Mouse (Mus musculus) retina, postnatal 1 day (tissue): ENCODE data around the gene Man1c1.
A peak's percentile ranks its signal among the peaks of the same experiment; 100 is the strongest.

ENCODE experiments used
- DNase-seq: peaks from one replicate; pipeline ENCODE4 v3.0.0-alpha.2; 2012

Man1c1 gene

DNA sequence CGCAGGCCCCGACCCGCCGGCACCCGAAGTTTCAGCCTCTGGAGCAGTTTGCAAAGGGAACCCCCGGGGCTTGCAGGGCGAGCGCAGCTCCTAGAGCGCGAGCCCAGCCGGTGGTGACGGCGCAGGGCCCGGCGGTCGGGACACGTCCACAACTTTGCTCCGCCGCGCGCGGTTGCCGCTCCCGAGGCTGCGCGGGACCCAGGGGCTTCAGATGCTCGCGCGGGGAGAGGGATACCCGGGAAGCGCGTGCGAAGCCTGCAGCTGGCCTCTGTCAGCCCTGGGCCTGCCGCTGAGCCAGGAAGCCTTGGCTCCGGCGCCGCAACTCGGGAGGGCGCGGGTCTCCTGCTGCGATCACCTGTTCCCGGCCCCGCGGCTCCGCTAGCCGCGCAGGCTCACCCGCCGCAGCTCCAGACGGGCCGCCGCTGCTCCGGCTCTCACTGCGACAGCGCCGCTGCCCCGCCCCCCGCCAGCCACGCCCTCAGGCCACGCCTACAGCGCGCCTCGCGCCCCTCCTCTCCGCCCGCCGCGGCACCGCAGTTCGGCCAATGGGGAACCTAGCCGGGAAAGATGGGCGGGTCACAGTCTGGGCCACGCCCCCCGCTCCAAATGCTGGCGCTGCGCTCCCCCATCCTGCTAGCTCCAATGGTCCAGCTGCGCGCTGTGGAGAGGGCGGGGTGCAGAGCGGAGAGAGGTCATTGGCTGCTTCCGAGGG, at the start of gene Man1c1:
Man1c1 (minus strand) TSS at position 456 of the 712 bp plus-strand sequence.
- peak; percentile 98 for DNase-seq

DNA sequence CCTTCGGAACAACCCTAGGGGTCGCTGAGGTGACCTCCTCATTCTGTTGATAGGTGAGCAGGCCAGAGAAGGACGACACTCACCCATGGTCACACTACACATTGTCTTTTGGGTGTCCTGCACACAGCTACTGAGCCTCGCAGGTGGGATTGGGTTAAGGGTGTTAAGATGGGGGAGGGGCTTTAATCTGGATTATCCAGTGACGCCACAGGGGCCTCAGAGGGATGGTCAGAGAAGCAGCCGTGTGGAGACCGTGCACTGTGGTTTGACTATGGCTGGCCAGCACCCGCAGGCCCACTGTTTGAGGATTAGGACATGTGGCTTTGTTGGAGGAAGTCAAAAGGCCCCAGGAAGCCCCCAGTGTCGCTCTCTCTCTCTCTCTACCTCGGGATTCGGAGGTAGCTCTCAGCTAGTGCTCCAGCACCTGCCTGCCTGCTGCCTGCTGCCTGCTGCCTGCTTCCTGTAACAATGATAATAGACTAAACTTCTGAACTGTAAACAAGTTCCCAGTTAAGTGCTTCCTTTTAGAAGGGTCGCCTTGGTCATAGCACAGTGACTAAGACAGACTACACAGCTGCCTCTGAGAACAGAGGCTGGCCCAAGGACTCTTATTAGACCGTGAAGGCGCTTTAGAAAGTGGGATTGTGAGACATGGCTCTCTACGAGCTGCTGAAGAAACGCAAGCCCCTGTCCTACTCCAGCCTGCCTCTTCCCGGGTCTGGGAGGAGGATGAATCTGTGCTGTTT, 49.6 kb upstream of the Man1c1 start:
- peak; percentile 59 for DNase-seq

DNA sequence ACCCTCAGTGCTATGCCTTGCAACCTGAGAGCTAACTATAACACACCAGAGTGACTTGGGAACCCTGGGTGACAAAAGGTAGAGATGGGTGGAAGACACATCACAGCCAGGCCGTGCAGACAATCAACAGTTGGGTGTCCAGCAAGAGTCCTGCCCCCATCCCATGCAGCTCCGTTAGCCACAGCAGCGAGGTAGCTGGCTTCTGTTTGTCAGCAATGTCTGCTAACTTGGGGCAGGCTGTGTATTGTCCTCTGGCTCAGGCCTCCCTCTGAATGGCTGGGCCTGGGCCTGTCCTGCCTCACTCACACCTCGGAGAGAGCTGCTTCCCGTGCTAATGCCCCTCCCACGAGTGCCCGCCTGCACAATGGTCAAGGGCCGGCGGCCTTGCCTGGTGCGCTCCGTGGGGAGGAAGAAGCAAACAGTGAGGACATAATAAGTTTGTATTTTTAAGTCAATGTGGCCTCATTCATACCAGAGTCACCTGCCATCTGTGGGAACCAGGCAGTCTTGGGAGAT, 48.9 kb upstream of the Man1c1 start:
- no peak for DNase-seq

DNA sequence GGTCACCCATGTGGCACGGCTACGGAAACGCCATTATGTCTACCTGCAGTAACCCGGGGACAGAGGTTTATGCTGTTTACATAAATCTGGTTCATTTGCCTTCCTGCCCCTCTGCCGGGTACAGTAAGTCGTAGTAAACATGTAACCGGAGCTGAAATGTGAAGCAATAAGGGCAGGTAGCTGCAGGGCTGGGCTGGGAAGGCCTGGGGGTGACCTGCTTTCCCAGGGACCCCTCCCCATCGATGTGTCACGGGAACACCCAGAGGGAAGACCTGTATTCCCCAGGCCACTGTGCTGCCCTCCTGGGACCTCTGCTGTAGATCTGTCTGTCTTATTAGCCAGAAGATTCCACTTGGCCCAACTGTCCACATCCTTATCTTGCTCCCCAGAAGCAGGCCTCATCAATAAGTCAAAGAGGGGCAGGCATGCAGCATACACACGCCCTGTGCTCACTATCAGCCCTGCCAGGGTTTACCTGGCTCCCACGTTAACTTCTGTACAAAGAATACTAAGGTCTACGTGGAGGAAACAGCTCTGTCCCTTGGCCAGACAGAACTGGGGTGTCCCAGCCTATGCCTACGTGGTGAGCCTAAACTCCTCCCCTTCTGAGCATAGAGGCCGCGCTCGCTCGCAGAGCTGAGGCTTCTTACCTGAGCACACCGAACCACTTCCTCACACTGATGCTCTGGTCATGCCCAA, 47.7 kb upstream of the Man1c1 start:
- no peak for DNase-seq

DNA sequence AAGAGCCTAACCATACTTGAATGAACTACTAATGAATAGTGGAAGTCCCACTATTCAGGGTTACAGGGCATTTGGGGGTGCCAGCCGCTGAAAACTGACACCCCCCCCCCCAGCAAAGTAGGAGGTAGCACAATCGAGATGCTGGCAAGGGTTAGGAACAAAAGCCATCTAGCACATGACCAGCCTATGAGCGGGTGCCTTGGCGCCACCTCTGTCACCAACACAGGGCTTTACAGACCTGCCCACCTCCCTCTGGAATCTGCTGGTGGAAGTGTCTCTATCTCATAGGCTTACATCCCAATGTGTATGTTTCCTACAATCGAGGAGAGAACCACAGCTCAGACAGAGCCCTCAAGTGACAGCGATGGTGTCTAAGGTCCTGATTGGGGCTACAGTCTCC, 46.7 kb upstream of the Man1c1 start:
- no peak for DNase-seq

DNA sequence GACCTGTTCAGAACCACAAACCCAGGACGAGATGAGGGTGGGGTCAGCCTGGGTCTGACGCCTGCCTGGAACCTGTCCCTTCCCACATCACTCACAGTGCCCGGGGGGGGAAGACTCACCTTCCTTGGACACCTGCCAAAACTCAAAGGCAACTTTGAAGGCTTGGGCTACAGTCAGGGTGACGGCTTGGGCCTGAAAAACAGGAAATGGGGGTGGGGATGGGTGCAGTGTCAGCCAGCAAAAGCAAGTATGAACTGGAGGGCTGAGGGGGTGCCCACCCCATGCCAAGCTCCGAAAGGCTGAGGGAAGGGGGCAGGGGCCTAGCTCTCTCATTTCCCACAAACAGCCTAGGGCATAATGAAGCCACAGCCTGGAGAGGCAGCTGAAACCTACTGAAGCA, 46.2 kb upstream of the Man1c1 start:
- DNase-seq, result no peak

DNA sequence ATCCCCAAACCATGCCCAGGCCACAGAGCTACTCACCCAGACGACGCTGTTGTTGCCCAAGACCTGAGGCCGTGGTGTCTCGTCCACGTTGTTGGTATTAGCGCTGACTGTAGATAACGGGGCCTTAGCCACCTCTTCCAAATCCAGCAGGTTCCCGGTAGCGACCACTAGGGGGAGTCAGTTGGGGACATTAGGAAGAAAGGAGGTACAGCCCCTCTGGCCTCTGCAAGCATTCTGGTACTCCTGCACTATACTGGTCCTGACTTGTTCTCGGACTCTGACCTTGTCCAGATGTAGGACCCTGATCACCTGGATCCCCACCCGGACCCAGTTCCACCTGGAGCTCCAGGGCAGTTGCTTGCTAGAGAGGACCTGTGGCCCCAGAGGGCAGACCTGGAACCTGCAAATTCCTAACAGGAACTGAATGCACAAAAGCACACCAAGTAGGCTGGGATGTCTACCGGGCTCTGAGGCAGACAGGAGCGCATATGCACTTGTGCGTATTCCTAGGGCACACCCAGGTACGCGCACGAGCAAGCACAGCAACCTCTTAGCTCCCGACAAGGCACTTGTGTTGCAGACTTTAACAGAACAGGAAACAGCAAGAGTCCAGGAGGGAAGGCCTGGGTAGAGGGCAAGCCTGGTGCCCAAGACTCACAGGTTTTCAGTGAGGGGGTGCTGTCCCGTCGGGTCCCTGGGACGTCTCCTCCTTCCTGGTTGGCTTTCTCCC, 45.4 kb upstream of the Man1c1 start:
- peak; percentile 39 for DNase-seq

DNA sequence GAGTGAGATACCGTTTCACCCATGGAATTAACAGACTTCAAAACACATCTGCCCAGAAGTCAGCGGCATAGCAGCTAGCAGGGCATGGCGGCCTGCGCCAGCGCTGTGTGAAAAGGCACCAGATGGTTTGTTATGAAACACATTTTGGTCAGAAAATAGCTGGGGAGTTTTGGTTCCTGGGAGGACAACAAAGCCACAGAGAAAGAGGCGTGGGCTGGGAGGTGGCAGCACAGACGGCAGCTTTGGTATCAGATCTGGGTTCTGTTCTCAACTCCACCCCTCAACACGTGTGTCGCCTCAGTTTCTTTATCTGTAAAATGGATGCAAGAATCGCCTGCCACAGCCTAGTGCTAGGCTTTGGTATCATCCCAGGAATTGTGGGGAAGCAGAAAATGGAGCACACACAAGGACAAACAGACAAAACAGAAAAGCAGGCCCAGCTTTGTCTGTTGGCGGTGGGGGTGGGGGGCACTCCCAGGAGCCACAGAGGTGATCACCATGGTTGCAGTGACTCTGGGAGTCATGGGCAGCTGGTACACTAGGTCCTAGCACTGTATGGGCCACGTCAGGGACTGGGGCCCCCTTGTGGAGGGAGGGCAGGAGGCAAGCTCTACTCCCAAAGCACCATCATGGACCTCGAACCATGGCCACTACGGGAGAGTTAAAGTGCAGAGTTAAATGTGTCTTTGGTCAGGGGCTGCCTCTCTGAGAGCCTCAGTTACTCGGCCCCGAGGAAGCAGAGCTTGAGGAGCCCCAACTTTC, 42.0 kb upstream of the Man1c1 start:
- peak; percentile 23 for DNase-seq

DNA sequence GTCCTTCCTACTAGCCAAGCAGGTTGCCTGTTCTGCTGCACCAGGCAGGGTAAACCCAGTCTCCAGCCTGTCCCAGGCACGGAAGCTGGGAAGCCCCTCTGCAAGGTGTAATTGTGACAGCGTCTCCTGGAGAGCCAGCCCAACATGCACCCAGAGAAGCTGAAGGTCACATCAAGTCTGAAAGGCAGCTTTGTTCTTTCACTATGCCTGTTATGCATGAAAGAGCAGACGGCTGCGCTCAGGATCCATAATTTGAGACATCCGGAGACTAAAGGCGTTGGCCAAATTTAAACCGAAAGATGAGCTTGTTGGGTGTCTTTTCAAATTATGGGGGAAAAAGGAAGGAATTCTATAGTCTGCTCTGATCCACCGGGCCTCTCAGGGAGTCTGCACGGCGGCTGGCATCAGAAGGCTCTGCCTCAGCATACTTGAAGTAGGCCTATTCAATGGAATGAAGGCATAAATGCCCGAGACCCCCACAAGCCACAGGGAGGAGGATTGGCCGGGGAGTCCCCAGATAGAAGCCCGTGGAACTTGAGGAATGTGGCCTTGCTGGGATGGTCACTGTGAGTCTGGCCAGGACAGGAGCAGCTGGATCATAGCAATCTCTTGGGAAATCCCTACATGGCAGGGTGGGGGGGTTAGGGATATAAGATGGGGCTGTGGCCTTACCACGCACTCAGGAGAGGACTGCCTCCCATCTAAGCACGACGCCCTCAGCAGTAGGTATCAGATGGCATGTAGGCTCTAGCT, 40.0 kb upstream of the Man1c1 start:
- peak; percentile 52 for DNase-seq

DNA sequence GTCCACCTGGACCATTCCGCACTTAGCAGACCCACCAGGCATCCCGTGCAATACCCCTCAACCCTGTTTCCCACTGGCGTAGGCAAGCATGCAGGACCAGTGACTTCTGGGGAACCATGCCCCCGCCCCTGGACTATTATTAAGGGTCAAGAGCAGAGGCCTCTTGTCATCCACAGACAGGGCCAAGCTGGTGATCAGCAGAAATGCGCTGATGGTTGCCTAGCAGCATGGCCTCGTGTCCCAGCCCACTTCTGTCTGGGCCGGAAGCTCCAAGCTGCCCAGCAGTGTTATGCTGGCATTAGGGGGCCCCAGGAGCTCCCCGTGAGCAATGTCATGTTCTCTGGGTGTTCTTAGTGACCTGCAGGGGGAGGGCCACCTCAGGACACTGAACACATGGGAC, 37.9 kb upstream of the Man1c1 start:
- DNase-seq, result peak; percentile 44

DNA sequence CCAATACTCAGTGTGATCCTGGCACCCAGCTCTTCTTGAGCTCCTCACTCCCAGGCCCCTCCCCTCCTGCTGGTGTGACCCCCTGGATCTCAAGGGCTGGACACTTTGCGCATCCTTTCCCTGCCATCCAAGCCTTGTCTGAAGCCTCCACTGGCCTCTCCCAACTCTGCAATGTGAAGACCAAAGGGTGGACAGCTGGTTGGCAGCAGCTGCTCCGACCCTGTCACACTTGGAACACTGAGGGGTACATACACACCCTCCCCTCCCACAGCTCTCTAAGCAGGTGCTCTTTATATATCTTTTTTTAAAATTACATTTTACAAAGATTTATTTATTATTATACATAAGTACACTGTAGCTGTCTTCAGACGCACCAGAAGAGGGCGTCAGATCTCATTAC, 36.1 kb upstream of the Man1c1 start:
- DNase-seq, result no peak

DNA sequence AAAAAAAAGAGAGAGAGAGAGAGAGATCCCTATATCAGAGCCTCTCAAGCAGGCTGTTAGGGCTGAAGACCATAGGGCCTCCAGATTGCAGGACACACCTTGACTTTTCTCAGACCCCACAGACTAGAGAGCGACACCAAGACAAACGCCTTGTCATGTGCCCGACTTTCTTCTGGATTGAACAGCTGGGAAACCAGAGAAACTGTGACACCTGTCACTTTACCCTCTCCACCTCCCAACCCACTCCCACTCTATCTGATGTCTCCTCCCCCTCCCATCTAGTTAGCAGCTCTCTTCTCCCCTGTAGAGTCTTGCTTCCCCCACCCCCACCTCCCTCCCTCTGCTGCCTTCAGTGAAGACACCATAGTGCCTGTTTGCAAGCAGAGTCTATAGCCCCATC, 35.4 kb upstream of the Man1c1 start:
- no peak for DNase-seq

DNA sequence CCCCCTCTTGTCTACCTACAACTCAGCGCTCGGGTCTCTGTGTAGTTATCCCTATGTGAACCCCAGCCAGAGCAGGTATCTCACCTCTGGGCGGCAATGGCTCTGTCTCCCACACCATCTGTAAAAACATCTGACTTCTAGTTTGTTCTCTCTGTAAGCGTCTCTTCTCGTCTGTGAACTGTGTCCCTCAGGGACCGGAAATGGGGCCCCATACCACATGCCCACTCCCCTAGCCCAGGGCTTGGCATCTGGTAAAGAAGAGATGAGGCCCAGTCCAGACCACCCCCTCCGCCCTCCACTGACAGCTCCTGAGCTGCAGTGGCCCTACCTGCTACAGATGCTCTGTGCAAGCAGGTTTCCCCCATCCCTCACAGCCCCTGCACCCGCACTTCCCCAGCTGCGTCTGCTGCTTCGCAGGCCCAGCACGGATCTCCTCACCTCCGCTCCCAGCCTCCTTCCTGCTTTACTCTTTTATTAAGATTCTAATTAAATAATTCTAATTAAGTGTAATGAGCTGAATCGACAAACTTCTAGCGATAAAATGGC, 33.3 kb upstream of the Man1c1 start:
- DNase-seq, result no peak

DNA sequence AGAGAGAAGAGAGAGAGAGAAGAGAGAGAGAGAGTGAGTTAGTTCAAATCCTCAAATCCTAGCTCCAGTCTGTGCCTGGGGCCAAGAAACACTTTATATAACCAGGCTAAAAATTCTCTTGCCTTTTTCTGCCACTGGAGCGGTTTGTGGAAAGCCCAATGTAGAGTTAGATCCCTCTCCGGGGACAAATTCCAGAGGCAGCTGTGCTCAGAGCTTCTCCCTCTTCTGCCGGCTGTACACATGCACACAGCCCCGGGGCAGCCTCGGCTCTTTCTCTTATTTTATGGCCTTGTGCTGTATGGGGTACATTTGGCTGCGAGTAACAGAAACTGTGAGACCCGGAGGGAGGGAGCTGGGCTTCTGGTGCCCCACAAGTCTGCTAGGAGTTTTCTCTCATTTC, 32.1 kb upstream of the Man1c1 start:
- DNase-seq, result no peak

DNA sequence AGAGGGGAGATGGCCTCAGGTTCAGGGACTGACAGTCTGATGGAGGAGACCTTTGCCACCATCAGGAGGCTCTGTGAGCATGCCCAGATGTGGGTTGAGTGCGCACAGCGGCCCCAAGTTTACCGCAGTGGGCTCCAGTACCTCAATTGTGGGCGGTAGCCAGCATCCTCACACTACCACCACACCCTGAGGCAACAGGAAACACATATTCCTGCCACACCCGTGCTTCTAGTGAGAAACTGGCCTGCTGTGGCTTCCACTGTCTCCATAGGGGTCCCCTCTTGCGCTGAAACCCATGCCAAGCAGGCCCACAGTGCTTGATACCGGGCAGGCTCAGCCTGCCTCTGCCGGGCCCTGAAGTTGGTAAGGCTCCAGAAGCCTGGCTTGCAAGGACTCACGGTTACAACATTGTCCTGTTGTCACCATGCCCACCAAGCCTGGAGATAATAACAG, 30.6 kb upstream of the Man1c1 start:
- no peak for DNase-seq

DNA sequence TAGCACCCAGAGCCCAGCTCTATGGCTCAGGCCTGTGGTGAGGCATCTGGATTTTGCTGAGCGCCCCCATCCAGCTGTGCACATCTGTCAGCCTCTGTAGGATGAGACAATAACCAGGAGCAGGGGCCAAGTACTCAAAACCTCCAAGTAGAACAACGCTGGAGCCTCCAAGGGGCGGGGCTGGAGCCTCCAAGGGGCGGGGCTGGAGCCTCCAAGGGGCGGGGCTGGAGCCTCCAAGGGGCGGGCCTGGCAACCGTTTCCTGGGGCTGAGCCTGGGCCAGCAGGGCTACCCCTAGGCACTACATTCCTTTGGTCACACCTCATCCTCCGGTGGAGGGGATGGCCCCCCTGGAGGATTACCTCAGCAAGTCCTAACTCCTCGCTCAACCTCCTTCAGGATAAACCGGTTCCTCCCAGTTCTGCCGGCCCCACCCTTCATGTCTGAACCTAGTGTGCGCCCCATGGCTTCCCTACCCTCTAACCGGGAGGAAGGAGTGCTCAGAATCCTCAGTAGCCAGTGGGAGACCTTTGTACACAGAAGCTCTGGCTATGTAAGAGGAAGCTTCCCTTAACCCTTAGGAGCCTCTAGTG, 30.0 kb upstream of the Man1c1 start:
- DNase-seq, result peak; percentile 43

DNA sequence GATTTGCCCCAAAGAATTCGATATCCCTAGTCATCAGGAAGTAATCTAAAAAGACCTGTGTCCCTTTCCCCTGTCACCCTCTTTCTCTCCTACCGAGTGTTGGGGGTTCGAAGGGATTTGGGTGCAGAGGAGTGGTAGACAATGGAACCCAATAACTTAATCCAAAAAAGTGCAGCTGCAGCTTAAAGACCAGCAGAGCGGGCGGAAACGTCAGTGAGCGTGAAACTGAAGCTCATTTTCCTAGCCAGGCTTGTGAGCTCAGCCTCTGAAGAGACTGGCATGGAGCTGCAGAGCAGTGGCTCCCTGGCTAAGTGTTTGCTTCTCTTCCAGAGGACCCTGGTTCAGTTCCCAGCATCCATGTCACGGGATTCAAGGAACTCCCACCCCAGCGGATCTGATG, 29.3 kb upstream of the Man1c1 start:
- no peak for DNase-seq

DNA sequence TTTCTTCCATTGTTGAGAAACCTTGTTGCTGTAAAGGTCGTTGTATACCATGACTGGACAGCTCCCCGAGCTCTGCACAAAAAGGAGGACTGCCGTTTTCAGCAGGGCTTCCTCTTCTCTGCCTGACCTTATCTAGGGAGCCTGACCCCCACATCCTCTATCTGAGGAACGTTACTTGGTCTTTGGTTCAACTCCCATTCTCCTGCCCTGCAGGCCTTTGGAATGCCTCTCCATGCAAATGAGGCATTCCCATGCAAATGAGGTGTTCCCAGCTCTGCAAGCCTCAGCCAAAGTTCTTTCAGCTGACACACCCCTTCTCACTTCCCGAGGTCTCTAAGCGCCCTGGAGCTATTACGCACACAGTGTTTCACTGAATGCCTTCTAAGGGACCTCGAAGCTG, 26.0 kb upstream of the Man1c1 start:
- no peak for DNase-seq

DNA sequence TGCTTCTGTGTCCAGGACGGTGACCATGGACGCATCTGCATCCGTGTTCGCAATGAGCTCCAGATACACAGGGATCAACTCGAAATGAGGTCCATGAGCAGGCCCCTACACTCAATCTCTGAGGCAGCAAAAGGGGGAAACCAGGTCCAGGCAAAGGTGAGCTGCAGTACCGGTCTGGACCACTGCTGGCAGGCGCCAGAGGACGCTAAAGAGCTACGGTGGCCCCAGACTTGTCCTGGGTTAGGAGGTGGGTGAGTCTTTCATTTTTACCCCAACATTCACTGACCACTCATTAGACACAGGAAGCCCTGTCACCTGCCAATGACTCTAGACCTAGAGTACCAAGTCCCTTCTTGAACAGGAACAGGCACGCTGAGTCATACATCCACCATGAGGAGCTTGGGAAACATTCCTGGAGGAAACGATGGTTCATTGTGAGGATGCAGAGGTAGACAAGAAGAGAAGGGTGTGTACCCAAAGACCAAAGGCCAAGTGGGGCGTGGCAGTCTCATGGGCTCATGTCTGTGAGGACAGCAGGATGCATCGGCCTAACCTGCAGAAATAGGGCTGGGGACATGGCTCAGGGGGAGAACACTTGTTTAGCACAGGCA, 21.8 kb upstream of the Man1c1 start:
- DNase-seq, result no peak

DNA sequence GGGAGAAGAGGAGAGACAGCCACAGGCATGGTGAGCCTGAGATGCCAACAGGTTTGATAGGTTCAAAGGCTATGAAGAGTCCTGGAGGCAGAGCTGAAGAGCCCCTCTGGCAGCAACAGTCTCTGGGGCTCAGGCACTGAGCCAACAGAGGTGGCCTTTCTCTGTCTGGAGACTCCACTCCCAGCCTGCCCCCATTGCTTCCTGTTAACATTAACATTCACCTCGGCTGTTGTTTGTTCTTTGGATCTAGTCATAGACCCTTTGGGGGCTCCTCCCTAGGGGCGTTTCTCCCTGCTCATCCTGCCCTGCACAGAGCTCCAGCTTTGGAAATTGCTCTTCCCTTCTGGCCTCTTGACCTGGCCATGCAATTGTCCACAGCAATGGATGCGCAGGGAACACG, 20.9 kb upstream of the Man1c1 start:
- DNase-seq, result no peak
